Mouse (Mus musculus) lung, embryonic 16.5 days (tissue): ENCODE data around the gene Pctp. TPM values are rescaled to one million over a fixed set of nuclear protein-coding genes. Genes with fewer than 3 reads are reported as not detected.

ENCODE experiments used
- ATAC-seq: fragments of 200-750 bp; cut with Nextera tagmentation; 2 replicates; pipeline ENCODE4 v1.8.0; 2017; ENCODE audit warnings: low read depth, mild to moderate bottlenecking, moderate library complexity
- H3K27ac ChIP-seq: fragments of 300-500 bp; sonication (generic); 2 replicates; pipeline ENCODE4 v1.5.1; 2014; ENCODE audit warnings: mild to moderate bottlenecking, control low read depth, low read length
- H3K27me3 ChIP-seq: fragments of 300-500 bp; sonication (generic); 2 replicates; pipeline ENCODE4 v1.6.1; 2014; ENCODE audit warnings: low read depth, low read length, mixed read lengths; ENCODE audit not compliant: control insufficient read depth, insufficient read depth
- H3K36me3 ChIP-seq: fragments of 300-500 bp; sonication (generic); 2 replicates; pipeline ENCODE4 v1.6.1; 2014; ENCODE audit warnings: low read length; ENCODE audit not compliant: control insufficient read depth, insufficient read depth
- H3K4me1 ChIP-seq: fragments of 300-500 bp; sonication (generic); replicated peaks from 2 replicates; pipeline ENCODE4 v1.6.1; 2014; ENCODE audit warnings: low read length, mixed read lengths; ENCODE audit not compliant: control insufficient read depth, insufficient read depth
- H3K4me2 ChIP-seq: fragments of 300-500 bp; sonication (generic); 2 replicates; pipeline ENCODE4 v1.6.1; 2014; ENCODE audit warnings: low read depth, low read length, control low read depth
- H3K4me3 ChIP-seq: fragments of 300-500 bp; sonication (generic); 2 replicates; pipeline ENCODE4 v1.5.1; 2014; ENCODE audit warnings: mild to moderate bottlenecking, low read length, control low read depth
- H3K9ac ChIP-seq: fragments of 300-500 bp; sonication (generic); 2 replicates; pipeline ENCODE4 v1.6.1; 2014; ENCODE audit warnings: low read length, control low read depth
- H3K9me3 ChIP-seq: fragments of 300-500 bp; sonication (generic); 2 replicates; pipeline ENCODE4 v1.6.1; 2016; ENCODE audit warnings: low read length; ENCODE audit not compliant: control insufficient read depth
- WGBS: fragments of 180-500 bp; shearing (Covaris S2); extraction: QIAGEN DNeasy Blood & Tissue Kit; methylation state at CpG from one replicate; pipeline ENCODE4 v1.1.7; 2014; 5-methylcytosine and 5-hydroxymethylcytosine counted together
- polyA plus RNA-seq: library from polyadenylated mRNA; unstranded; fragments of >200 nt; fragmentation: Nextera tagmentation; extraction: Ambion mirVana; gene quantifications from 2 replicates; pipeline ENCODE4 v1.2.1, GENCODE M21; 2015

The Pctp gene
- polyA plus RNA-seq: 9.5 and 10.9 TPM in 2 replicates

DNA sequence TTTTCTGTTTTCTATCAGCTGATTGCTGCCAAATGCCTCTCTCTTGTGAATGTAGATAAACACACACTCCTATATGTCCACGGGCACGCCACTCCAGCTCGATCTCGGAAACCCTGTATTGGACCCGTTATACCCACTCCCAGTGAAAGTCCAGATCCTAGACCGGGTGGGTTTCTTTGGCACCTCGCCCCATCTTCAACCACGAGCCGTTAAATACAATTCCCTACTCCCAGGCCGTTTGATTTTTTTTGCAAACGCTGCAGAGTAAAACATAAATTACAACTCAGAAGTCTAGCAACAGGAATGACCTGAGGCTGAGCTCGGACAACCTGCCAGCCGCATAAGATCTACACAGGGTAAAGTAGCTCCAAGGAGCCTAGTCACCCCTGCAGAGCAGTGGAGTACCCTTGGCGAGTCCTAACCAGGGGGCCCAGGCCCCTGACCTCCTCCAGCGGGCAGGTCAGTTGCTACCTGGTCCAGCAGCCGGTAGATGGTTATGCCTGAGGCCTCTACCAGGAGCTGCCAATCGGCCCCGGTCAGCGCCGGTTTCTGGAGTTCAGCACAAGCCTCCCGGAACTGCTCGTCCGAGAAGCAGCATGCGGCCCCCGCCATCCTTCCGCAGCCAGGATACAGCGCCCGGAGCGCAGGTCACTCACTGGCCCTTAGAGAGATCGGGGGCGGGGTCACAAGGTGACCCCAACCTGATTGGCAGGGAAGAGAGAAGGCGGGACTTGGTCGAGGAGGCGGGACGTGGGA is at the start of gene Pctp:
Gene Pctp, minus strand, starts transcription at position 664 of the 756 bp plus-strand sequence.
- peak; percentile 97 for ATAC-seq
- Histone ChIP-seq H3K36me3 (no peaks in the 10 kb centered on the region), H3K4me1 (peaks cover 8% of the 10 kb centered on the region), H3K4me2 (peak within 1 kb of the TSS; percentile 95), H3K27me3 (no peaks in the 10 kb centered on the region), H3K9ac (peak within 1 kb of the TSS; percentile 79), H3K9me3 (no peaks in the 10 kb centered on the region), H3K27ac (peak within 1 kb of the TSS; percentile 61), H3K4me3 (peak within 1 kb of the TSS; percentile 68)
- WGBS: 7% methylated on average over 35 of the region's 35 CpGs

DNA sequence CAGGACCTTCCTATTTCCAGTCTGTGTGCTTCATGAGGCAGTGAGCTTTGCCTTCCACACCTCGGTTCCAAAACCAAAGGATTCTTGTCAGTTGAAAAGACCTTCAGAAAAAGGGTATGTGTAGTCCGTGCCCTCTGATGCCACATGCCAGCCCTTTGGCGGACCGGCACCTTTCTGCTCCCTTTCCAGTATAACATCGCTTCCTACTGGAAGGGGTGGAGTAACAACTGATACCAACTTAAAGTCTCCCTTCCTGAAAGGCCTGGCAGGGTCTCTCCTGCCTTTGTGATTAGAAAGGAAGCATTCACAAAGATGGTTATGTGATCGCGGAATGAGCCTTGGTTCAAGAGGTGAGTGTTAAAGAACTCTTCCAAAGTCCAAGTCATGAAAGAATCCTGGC is 47.3 kb upstream of the Pctp start:
- ATAC-seq: no peak
- WGBS: 83% methylated on average over 7 of the region's 7 CpGs
- H3K27ac ChIP-seq: no peak overlapping the region

DNA sequence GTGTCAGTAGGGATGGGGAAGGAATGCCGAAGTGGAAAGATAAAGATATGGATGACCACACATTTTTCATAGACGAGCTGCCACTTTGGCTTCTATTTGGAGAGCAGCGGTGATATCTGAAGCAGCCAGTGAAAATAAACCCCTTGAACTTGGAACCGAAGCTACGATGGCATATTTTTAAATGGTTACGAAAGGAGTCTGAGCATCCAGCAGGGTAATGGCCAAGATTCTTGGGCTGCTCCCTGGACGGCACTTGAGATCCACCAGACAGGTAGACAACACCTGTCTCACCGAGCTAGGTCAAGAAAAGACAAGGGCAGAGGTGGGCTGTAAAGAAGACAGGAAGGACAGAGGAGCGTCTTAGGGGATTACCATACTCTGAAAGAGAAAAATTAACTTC is 44.6 kb upstream of the Pctp start:
- Histone ChIP-seq H3K4me1 (peaks cover 5% of the 10 kb centered on the region; the same call in 1 of the 2 replicates), H3K9ac (no peak overlapping the region), H3K36me3 (no peaks in the 10 kb centered on the region), H3K4me2 (no peak overlapping the region), H3K9me3 (no peaks in the 10 kb centered on the region), H3K27ac (no peak overlapping the region), H3K4me3 (no peak overlapping the region), H3K27me3 (no peaks in the 10 kb centered on the region)
- 45% methylated on average over 9 of the region's 9 CpGs for WGBS
- ATAC-seq: no peak

More for the DNA sequence above, 47.3 kb upstream of the Pctp start:
- Histone ChIP-seq H3K9ac (no peak overlapping the region), H3K4me1 (peaks cover 17% of the 10 kb centered on the region), H3K4me3 (no peak overlapping the region), H3K9me3 (no peaks in the 10 kb centered on the region), H3K27me3 (no peaks in the 10 kb centered on the region), H3K4me2 (no peak overlapping the region), H3K36me3 (no peaks in the 10 kb centered on the region)

DNA sequence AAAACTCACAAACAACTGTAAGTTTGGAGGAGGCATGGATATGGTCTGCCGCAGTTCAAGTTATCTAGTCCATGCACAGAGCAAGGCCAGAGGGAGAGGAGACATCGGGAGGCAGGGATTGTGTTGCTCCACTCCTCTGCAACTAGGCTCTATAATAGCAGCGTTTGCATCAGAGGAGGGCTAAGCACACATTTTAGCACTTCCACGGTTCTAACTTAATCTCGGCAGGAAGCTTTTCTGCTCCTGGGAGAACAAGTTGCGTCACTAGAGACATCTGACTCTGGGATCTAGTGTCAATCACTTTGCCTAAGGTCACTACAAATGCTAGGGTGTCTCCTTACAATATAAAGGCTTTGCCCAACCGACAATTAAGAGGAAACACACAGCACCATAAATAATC is 43.5 kb upstream of the Pctp start:
- peaks cover 5% of the 10 kb centered on the region; the same call in 1 of the 2 replicates for H3K4me1 ChIP-seq
- H3K36me3 ChIP-seq: no peaks in the 10 kb centered on the region
- no peak overlapping the region for H3K4me3 ChIP-seq
- no peak overlapping the region for H3K27ac ChIP-seq
- H3K4me2 ChIP-seq: no peak overlapping the region
- ATAC-seq: no peak
- H3K9ac ChIP-seq: no peak overlapping the region
- WGBS: 44% methylated on average over 7 of the region's 7 CpGs
- H3K9me3 ChIP-seq: no peaks in the 10 kb centered on the region
- no peaks in the 10 kb centered on the region for H3K27me3 ChIP-seq

DNA sequence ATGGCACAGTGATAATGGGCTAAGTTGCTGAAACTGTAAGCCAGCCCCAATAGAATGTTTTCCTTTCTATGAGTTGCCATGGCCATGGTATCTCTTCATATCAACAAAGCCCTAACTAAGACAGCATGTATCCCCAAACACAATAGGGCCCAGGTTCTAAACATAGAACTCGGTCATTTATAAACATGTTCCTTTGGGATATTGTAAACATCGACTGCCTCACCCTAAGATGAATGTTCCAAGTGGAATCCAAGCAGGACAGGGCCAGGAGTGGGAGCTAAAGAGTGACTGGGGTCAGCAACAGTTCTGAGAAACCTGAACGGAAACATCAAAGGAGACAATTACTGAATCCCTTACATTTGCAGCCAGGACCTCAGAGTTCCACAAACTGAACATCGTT is 41.8 kb upstream of the Pctp start:
- no peak overlapping the region for H3K4me3 ChIP-seq
- no peaks in the 10 kb centered on the region for H3K36me3 ChIP-seq
- H3K9me3 ChIP-seq: no peaks in the 10 kb centered on the region
- H3K4me1 ChIP-seq: peaks cover 5% of the 10 kb centered on the region; the same call in 1 of the 2 replicates
- WGBS: 59% methylated on average over 4 of the region's 4 CpGs
- ATAC-seq: no peak
- H3K4me2 ChIP-seq: no peak overlapping the region
- H3K27ac ChIP-seq: no peak overlapping the region
- no peaks in the 10 kb centered on the region for H3K27me3 ChIP-seq
- H3K9ac ChIP-seq: no peak overlapping the region

DNA sequence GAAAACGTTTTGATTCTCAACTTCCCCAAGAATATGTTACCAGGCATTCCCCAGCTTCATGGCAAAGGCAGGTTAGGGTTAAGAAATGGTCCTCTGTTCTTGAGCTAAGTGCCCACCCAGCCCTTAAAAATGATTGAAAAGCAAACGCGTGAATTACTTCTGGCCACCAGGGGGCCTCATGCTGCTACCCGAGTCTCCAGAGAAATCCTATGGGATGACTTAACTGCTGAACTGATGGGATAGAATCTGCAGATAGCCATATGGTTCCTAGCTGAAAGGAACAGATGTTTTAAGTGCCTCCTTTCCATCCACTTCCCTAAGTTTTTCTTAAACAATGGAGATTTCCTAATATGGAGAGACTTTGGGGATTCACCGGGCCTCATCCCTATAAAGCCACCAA is 35.3 kb upstream of the Pctp start:
- Histone ChIP-seq H3K4me1 (peaks cover 8% of the 10 kb centered on the region), H3K36me3 (peaks cover 5% of the 10 kb centered on the region), H3K9ac (no peak overlapping the region), H3K27ac (no peak overlapping the region), H3K27me3 (no peaks in the 10 kb centered on the region), H3K4me3 (no peak overlapping the region), H3K9me3 (0 out of 2 replicates have a peak, but pooled peaks cover 2% of the 10 kb centered on the region), H3K4me2 (no peak overlapping the region)
- WGBS: 19% methylated on average over 5 of the region's 5 CpGs
- peak; percentile 50; the same call in 1 of the 2 replicates for ATAC-seq

DNA sequence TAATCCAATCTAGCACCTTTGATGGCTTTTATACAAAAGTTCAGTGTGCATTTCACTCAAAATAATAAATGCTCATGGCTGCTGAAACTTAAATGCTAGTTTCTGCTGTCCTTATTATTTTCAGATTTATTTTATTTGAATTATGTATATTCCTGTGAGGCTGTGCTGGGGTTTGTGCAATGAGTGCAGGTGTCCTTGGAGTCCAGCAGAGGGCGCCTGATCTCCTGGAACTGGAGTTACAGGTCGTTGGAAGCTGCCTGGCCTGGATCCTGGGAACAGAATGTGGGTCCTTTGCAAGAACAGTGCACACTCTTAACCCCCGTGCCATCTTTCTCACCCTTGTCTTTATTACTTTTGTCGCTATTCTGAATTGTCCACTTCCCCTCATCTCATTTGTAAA is 33.7 kb upstream of the Pctp start:
- Histone ChIP-seq H3K9ac (no peak overlapping the region), H3K27ac (no peak overlapping the region), H3K27me3 (no peaks in the 10 kb centered on the region), H3K4me1 (peaks cover 11% of the 10 kb centered on the region), H3K36me3 (peaks cover 5% of the 10 kb centered on the region), H3K4me3 (no peak overlapping the region), H3K9me3 (0 out of 2 replicates have a peak, but pooled peaks cover 2% of the 10 kb centered on the region), H3K4me2 (no peak overlapping the region)
- ATAC-seq: no peak
- 93% methylated on average over 4 of the region's 4 CpGs for WGBS

DNA sequence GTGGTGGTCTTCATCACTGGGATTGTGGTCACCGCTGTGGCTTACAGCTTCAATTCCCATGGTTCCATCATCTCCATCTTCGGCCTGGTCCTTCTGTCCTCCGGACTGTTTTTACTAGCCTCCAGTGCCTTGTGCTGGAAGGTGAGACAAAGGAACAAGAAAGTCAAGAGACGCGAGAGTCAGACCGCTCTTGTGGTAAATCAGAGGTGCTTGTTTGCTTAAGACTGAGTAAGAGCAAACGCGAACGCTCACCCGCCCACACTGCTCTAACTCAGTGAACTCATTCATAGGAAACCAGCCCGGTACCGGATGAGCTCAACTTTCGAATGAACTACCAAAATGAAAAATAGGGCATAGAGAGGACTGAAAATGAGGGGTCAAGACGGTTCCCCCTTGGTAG is 32.8 kb upstream of the Pctp start:
- peak; percentile 27; the same call in 1 of the 2 replicates for ATAC-seq
- Histone ChIP-seq H3K27ac (no peak overlapping the region), H3K4me1 (peaks cover 16% of the 10 kb centered on the region), H3K9ac (no peak overlapping the region), H3K36me3 (peaks cover 5% of the 10 kb centered on the region), H3K4me3 (no peak overlapping the region), H3K9me3 (0 out of 2 replicates have a peak, but pooled peaks cover 2% of the 10 kb centered on the region), H3K27me3 (no peaks in the 10 kb centered on the region), H3K4me2 (no peak overlapping the region)
- 75% methylated on average over 14 of the region's 14 CpGs for WGBS

DNA sequence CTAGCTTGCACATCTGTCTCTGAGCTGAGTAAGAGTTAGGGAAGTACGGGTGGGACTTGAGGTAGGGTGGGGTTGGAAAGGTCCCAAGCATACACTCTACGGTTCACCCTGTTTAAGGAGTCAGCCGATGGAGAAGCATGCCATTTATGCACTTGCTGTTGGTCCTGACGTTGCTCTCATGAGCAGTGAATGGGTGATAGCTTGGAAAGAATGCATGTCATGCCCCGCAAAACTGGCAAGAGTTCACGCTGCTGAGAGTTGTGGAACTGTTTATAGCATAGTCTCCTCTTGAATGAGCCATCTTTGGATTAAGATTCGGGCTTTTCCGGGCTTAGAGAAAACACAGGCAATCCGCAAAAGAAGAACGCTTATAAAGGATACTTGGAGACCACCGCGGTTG is 32.0 kb upstream of the Pctp start:
- Histone ChIP-seq H3K36me3 (peaks cover 5% of the 10 kb centered on the region), H3K4me3 (no peak overlapping the region), H3K4me1 (peaks cover 19% of the 10 kb centered on the region), H3K9ac (no peak overlapping the region), H3K4me2 (no peak overlapping the region), H3K27me3 (no peaks in the 10 kb centered on the region), H3K27ac (no peak overlapping the region), H3K9me3 (0 out of 2 replicates have a peak, but pooled peaks cover 2% of the 10 kb centered on the region)
- no peak for ATAC-seq
- 73% methylated on average over 12 of the region's 12 CpGs for WGBS
